Mouse (Mus musculus) liver, adult (tissue): ENCODE results near the gene Zfhx3.

Experiments used
- GATA4 ChIP-seq: IDR thresholded peaks from 2 replicates; pipeline ENCODE4 v1.6.1; 2014; ENCODE audit warnings: mild to moderate bottlenecking, low read length; ENCODE audit not compliant: insufficient replicate concordance

The Zfhx3 gene

DNA sequence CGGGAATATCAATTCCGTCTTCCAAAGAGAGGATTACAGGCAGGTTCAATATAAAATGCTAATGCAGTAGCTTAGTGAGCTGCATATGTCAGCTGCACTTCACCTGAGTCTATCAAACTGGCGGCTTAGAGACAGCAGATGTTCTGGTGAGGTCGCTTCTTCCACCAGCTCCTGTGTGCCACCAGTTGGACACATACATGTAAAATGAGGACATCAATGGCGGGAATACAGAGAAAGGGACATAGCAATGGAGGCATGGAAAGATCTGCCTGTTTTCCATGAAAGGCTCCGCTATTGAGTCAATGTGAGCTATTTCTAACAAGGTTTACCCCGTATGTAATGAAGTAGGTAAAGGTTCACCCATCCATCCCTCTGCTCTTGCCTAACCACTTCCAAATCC is 587.0 kb downstream of the Zfhx3 start:
- no peak for TF ChIP-seq GATA4

DNA sequence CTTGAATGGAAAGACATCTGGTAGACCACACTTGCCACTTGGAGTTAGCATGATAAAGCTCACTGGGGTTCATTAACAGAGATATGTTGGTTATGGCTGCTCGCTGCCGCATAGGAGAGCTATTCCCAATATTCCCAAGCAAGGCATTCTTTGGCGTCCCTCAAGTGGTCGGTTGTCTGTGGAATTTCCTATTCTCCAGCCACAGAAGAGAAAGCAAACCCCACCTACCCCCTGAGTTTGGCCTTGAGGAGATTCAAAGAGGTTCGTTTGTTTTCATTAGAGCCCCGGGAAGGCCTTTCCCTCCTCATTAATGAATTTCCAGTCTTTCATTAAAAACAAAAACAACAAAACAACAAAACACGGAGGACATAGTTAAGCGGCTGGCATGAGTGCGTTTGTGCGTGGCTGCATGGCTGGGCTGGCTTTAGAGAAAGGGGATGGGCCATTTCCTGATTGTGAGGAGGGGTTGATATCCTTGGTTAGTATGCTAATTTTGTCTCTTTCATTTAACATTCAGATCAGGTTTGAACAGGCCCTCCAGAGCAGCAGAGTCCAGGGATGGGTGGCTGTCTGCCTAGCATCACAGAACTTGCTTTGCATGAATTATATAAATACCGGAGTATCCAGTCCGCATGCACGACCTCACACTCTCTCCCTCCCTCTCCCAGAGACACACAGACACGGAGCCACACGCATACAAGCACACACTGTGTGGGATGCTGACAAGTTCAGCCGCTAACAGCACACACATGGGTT is 592.9 kb downstream of the Zfhx3 start:
- TF ChIP-seq GATA4: no peak

DNA sequence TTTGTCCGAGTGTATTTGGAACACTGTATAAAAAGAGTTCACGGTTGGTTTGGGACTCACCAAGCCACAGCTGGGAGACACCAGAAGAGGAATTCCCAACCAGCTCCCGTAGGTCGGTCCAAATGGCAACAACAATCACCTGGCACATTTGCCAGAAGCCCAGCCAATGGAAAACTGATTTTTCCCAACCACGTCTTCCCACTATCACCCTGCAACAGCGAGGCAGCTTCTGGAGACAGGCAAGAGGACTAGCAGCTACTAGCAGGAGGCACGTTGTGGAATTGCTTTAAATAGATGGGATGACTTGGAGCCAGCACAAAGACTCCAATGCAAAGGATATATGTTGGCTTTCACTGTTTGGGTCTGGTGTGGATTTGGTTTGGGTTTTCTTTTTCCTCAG is 593.7 kb downstream of the Zfhx3 start:
- TF ChIP-seq GATA4: no peak

DNA sequence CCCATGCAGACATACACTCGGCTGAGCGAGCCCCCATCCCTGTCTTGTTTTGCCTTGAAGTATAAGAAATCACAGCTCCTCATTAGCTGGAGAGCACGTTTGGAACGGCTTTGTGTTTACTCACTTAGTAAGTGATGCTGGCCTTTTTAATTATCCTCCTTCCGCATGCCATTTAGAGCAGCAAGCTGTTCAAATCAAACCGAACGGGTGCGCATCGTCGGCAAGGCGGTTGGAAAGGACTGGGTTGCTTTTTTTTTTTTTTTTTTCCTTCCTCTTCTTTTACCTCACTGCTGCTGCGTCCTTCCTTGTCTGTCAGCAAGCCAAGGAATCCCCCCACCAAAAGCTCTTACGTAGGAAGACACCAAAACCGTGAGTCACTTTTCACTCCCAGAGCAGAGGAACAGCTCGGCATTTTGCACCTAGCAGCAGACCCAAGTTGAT is 594.5 kb downstream of the Zfhx3 start:
- no peak for TF ChIP-seq GATA4

DNA sequence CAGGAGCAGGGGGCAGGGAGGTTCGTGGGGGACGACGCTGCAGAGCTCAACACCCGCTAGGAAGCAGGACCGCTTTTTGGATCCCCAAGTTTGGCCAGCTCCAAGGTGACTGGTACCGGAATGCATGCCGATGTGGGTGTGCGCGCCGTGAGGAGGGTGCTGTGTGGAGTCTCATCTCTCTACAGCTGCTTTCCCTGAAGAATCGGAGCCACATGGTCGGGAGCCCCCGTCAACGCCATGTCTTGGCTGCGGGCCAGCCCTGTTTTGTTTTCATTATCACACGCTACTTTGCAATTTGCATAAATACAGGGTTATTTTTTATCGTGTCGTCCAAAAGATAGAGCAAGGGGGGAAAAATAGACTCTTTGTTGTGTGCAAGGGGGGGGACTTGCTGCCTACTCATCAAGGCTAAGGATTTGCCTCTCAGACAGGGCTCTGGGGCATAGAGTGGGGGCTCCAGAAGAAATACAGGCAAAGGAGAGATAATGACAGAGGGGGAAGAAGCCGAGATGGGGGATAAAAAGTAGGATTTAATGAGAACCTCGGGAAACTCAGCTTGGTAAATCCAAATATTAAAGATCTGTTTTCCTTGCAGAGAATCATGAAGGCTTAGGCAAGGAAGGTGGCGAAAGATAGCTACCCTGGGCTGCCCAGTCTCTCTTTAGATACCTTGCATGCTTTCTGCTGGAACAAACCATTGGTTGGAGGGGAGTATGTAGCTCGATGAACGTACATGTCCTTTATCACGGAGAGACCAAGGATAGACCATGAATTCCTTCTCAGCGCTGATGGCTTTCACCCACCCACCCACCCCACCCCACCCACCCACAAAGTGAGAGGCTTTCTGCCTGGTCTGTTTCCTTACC is 595.5 kb downstream of the Zfhx3 start:
- TF ChIP-seq GATA4: no peak

DNA sequence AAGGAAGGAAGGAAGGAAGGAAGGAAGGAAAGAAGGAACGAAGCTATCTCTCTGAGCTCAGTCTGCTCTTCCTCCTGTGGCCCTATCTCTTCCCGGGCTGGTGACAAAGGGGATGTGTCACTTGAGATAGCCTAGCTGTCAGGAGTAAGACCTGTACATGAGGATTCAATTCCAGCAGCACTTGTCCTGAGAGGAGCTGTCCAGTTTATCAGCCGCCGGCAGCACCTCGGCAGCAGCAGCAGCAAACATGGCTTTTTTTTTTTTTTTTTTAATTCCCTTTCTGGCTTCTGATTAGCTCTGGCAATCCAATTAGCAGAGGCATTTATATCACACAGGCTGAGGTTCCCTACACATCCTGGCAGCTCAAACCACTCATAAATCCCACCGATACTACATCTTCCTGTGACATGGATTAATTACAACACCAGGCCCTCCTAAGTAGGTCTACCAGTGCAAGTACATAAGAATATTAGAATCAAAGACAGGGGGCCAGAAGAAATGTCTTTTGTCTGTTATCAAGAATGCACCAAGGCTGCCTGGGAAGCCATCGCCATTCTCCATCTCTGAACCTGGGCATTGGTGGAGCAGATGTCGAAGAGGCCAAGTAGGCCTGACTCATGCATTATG is 596.6 kb downstream of the Zfhx3 start:
- TF ChIP-seq GATA4: no peak

DNA sequence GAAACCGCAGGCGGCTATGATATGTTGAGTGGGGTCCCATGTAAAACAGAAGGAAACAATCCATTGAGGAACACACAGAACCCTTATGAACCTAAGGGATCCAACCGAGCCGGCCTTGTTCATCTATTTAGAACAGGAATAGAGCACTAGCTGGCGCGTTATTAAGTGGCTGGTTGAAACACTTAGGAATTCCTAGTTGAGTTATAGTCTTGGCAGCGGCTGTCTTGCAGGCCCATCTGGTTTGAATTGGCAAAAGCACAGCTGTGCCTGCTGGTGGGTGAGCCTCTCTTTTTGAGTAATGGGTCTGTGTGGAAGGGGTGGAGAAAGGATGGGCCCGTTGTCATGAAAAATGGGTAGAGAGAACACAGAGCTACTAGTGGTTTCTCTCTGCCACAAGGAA is 610.1 kb downstream of the Zfhx3 start:
- TF ChIP-seq GATA4: no peak

DNA sequence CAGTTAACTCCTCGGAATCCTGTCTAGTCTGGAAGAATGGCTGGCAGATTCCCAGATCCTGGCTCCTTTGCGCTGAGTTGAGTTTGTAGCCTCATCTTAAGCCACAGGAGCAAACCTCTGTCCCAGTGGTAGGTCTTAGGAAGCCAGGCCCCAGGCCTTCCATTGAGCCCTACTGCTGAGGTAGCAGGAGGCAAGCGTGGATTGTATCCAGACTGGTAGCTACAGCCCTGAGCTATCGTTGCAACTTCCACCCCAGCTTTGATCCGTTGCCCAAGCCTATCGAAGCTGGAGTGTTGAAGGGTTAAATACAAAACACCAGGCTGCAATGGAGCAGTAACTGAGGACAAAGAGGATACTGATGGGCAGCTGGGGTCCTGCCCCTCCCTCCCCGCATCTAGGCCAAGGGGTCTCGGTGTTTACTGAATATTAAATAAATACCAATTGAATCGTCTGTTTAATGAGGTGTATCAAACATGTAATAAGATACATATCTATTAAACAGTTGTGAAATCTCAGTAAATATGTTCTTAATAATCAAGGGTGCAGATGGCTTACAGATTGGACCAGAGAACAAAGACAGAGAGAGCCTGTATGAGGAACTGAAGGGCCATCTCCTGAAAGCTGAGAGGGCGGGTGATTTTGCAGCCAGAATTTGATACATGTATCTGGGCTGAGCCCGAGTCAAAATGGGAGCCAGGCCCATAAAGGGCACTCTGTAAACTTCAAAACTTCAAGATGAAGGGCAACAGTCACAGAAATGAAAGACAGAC is 611.5 kb downstream of the Zfhx3 start:
- no peak for TF ChIP-seq GATA4

DNA sequence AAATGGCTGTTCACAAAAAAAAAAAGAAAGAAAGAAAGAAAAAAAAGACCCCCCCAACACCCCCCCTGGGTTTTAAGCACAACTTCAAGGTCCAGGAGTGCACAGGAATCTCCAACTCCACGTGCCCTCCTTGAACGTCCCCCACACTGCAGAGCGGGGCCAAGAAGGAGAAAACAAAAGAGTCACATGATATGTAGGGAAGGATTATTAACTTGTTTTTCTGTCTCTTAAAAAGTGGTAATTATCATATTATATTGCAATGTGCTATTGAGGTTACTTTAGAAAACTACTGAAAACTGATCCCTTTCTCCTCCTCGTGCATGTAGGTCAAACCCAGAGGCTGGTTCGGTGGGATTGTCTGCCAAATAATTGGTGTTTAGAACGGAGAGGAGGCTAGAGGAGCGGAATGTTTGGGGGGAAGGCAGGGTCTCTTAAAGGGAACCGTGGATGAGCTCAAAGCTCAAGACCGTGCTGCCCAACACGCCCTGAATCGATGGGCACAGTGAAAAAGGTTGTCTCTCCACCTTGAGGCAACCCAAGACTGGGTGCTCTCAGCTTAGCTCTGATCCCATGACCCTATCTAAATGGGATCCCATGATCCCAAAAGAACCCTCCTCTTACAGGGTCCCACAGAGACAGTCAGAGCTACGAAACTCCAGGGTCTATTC is 612.3 kb downstream of the Zfhx3 start:
- TF ChIP-seq GATA4: no peak

DNA sequence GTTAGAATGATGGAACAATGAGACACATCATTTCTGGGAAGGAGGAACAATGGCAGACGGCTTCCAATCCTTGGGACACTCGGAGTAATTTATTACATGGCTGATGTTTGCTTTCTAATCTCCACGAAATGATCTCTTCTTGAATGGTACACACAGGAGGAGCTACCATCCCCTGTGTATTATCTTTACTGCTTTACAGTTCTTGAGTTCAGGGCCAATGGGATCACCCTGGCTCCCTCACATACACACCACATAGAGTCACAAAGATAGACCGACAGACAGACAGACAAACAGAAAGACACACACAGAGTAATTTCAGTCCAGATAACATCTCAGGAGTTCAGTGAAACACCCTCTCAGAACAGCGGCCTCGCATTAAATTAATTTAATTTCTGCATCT is 621.0 kb downstream of the Zfhx3 start:
- no peak for TF ChIP-seq GATA4

DNA sequence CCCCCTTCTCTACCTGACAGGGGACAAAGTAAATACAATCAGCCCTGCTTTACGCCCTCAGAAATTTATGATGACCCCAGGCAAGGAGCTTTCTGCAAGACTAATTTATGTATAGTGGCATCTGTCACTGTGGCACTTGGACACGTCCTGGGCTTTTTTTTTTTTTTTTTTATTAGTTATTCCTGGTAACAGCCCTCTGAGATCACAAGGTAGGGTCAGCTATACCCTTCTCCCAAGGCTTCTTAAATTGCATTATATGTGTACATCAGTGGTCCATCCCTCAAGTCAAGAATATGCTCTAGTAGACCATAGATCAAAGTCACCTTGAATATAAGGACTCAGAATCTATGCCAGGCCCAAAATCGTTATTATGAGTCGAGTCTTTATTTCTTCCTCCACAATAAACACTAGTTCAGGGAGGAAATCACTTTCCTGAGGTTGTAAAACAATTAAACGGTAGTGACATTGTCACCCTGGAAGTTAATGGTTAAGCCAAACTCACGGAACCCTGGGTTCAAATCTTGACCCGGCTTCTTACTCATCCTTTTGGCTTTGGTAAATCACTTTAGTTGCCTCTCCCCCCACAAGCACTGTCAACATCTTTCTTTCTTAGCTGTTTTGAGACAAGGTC is 621.6 kb downstream of the Zfhx3 start:
- TF ChIP-seq GATA4: no peak

DNA sequence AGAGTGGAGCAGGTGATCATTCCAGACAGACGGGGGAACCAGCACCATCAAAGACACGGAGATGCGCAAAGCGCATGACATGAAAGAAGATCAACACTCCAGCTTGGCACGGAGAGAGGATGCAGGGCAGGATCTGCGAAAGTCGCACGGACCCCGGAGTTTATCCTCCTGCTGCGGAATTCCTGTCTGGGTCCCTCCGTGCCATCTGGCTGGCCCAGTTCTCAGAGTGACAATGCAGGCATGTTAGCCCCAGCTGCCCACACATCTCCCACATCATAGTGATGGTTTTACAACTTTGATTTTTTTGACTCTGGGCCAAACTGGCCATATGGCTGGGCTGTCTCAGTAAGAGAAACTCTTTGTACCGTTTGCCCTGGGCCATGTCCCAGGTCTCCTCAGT is 623.6 kb downstream of the Zfhx3 start:
- TF ChIP-seq GATA4: no peak

DNA sequence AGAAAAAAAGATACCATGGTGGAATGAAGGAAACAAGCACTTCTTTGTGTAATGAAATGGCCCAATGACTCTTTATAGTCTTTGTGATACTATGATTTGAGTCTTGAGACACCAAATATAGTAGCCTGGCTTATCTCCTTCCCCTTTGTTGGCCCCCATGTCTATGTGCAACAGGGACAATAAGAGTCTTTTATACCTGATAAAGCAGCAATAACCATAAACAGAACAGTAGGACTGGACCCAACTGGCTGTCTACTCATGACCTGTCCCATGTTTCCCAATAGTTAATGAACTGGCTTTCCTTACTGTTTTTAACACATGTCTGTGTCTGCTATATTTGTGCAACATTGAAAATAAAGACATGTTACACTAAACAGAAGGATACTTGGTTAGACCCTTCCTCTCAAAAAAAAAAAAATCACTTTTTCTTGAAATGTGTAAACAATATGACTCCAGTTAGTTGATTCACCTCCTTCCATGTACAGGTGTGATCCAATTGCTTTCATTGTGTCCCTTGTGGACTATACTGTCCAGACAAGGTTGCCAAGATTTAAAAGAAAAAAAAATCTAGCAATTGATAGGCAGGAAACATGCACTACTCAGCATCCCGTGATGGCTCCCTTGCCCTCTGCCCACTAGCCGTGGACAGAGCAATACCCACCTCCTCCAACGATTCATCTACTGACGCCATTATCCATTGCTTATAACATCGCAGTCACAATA is 631.0 kb downstream of the Zfhx3 start:
- TF ChIP-seq GATA4: no peak
